Mouse (Mus musculus): ENCODE data around the gene Bcar3. TPM values are rescaled to one million over a fixed set of nuclear protein-coding genes. Genes with fewer than 3 reads are reported as not detected.

Bcar3 gene
- polyA plus RNA-seq, 1 experiment from 2014 or later = 14.1 TPM

- no peaks in the 10 kb centered on the region for H3K27me3 ChIP-seq (replicated peaks)
- no peaks in the 10 kb centered on the region for H3K36me3 ChIP-seq
- H3K27ac ChIP-seq = peak overlapping the region; percentile 64
- no peak overlapping the region for H3K4me3 ChIP-seq (replicated peaks)
- no peak for ATAC-seq (ENCODE audit: insufficient read depth, low FRiP score, low read depth)
- 54% methylated on average over 12 of the region's 12 CpGs for WGBS
- H3K4me1 ChIP-seq = peaks cover 21% of the 10 kb centered on the region
- no peaks in the 10 kb centered on the region for H3K9me3 ChIP-seq
- H3K9ac ChIP-seq = no peak overlapping the region
- no peak overlapping the region for H3K4me2 ChIP-seq
Observed at GRCm38 (mm10) chr3:122471017-122471721, 177.2 kb downstream of the Bcar3 start.

DNA sequence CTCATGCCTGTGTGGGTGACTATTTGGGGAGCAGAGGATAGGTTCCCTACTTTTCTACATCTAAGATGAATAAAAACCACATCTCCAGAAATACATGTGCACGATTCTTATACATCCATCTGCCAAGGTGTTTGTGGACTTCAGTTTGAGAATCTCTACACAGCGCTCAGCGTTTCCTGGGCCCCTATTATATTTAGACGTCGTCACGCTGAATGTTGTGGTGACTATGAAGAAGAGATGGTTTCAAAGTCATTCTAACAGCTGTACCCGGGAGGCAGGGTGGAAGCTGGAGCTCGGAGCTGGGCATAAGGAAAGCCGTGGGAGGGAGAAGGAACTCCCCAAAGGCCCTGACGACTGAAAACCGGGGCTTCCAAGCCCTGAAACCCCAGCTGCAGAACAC lies 178.5 kb downstream of the Bcar3 start:
- H3K4me1 ChIP-seq = peaks cover 21% of the 10 kb centered on the region
- no peak for ATAC-seq (ENCODE audit: insufficient read depth, low FRiP score, low read depth)
- no peaks in the 10 kb centered on the region for H3K9me3 ChIP-seq
- H3K9ac ChIP-seq = no peak overlapping the region
- 81% methylated on average over 11 of the region's 11 CpGs for WGBS
- no peak overlapping the region for H3K27ac ChIP-seq
- no peak overlapping the region for H3K4me2 ChIP-seq
- H3K4me3 ChIP-seq (replicated peaks) = no peak overlapping the region
- no peaks in the 10 kb centered on the region for H3K36me3 ChIP-seq
- H3K27me3 ChIP-seq (replicated peaks) = no peaks in the 10 kb centered on the region

GRCm38 (mm10) chr3:122473523-122474034 lies 179.6 kb downstream of the Bcar3 start:
- Histone ChIP-seq H3K27me3 (replicated peaks) (no peaks in the 10 kb centered on the region), H3K4me1 (peaks cover 21% of the 10 kb centered on the region), H3K9ac (no peak overlapping the region), H3K36me3 (no peaks in the 10 kb centered on the region), H3K9me3 (no peaks in the 10 kb centered on the region), H3K4me2 (no peak overlapping the region), H3K27ac (peak overlapping the region; percentile 46), H3K4me3 (replicated peaks) (no peak overlapping the region)
- WGBS = 65% methylated on average over 11 of the region's 11 CpGs
- no peak for ATAC-seq (ENCODE audit: insufficient read depth, low FRiP score, low read depth)

DNA sequence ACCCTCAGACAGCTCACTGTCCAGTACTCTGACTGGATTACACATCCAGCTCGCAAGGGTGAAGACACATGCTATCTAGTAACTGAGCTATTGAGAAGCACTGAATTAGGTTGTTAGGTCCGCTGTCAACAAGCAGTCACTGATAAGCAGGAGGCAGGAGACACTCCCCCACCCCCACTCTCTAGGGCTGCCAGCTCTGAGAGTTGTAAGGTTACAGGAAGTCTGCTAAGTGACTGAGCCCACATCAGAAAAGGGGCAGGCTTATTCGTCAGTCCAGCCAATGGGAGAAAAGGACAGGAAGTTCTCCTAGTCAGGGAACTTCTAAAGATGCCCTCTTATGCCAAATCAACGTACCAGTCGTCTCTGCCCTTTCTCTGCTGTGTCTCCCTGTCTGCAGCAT lies 180.1 kb downstream of the Bcar3 start:
- ATAC-seq (ENCODE audit: insufficient read depth, low FRiP score, low read depth) = peak; percentile 51; the same call in 1 of the 2 replicates
- WGBS = 16% methylated on average over 5 of the region's 5 CpGs
- Histone ChIP-seq H3K4me2 (no peak overlapping the region; the same call in 1 of the 2 replicates), H3K4me1 (peaks cover 21% of the 10 kb centered on the region), H3K27me3 (replicated peaks) (no peaks in the 10 kb centered on the region), H3K27ac (peak overlapping the region; percentile 46), H3K9ac (no peak overlapping the region), H3K36me3 (no peaks in the 10 kb centered on the region), H3K9me3 (no peaks in the 10 kb centered on the region), H3K4me3 (replicated peaks) (no peak overlapping the region)

GRCm38 (mm10) chr3:122474796-122475195 lies 180.9 kb downstream of the Bcar3 start:
- Histone ChIP-seq H3K4me1 (peaks cover 21% of the 10 kb centered on the region), H3K4me2 (no peak overlapping the region), H3K9me3 (no peaks in the 10 kb centered on the region), H3K27ac (no peak overlapping the region), H3K36me3 (no peaks in the 10 kb centered on the region), H3K9ac (no peak overlapping the region), H3K4me3 (replicated peaks) (no peak overlapping the region), H3K27me3 (replicated peaks) (no peaks in the 10 kb centered on the region)
- 74% methylated on average over 4 of the region's 4 CpGs for WGBS
- ATAC-seq (ENCODE audit: insufficient read depth, low FRiP score, low read depth) = no peak

DNA sequence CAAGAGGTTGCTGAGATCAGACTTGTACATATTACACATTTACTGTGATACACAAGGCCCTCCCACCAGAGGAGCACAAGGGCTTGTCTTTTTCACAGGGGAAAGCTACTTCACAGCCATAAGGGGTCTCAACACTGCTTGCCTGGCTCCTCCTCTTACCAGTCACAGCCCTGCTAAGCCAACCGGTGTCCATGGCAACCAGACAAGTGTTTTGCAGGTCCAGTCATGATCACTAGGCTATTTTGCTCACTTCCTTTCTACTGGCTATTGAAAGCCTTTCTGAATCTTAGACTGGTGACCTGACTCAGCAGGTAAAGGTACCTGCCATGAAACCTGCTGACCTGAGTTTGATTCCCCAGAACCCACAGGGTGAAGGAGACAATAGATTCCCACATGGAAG lies 181.8 kb downstream of the Bcar3 start:
- Histone ChIP-seq H3K4me1 (peaks cover 20% of the 10 kb centered on the region), H3K9ac (no peak overlapping the region), H3K36me3 (no peaks in the 10 kb centered on the region), H3K27ac (no peak overlapping the region), H3K27me3 (replicated peaks) (no peaks in the 10 kb centered on the region), H3K4me3 (replicated peaks) (no peak overlapping the region), H3K4me2 (no peak overlapping the region), H3K9me3 (no peaks in the 10 kb centered on the region)
- no peak for ATAC-seq (ENCODE audit: insufficient read depth, low FRiP score, low read depth)
- 52% methylated on average over 1 of the region's 1 CpGs for WGBS

DNA sequence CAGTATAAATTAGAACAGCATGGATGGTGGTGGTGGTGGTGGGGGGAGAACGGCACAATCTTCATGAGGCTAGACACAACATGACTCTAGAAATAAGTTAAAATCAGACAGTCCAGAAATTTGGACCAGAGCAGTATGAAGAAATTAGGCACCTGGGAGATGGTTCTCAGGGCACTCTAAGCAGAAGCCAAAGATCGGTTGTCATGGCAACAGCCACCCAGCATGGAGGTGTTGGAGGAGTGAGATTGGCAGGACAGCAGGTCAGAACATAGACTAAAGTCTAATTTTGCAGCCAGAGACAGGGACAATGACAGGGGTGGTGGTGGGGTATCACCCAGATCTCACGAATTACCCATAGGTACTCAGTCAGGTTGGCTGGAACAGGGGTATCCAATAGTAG lies 182.7 kb downstream of the Bcar3 start:
- 71% methylated on average over 3 of the region's 3 CpGs for WGBS

GRCm38 (mm10) chr3:122477541-122477940 lies 183.6 kb downstream of the Bcar3 start:
- ATAC-seq (ENCODE audit: insufficient read depth, low FRiP score, low read depth) = no peak
- Histone ChIP-seq H3K9ac (no peak overlapping the region), H3K36me3 (no peaks in the 10 kb centered on the region), H3K27me3 (replicated peaks) (no peaks in the 10 kb centered on the region), H3K4me1 (peaks cover 22% of the 10 kb centered on the region), H3K4me2 (no peak overlapping the region), H3K9me3 (no peaks in the 10 kb centered on the region), H3K27ac (no peak overlapping the region), H3K4me3 (replicated peaks) (no peak overlapping the region)
- WGBS = 70% methylated on average over 8 of the region's 8 CpGs

More for the DNA sequence above, 182.7 kb downstream of the Bcar3 start:
- ATAC-seq (ENCODE audit: insufficient read depth, low FRiP score, low read depth) = no peak
- no peak overlapping the region for H3K4me2 ChIP-seq
- no peak overlapping the region for H3K4me3 ChIP-seq (replicated peaks)
- H3K4me1 ChIP-seq = peaks cover 13% of the 10 kb centered on the region
- H3K9ac ChIP-seq = no peak overlapping the region
- no peaks in the 10 kb centered on the region for H3K9me3 ChIP-seq
- no peaks in the 10 kb centered on the region for H3K36me3 ChIP-seq
- H3K27me3 ChIP-seq (replicated peaks) = no peaks in the 10 kb centered on the region
- H3K27ac ChIP-seq = no peak overlapping the region

- 89% methylated on average over 3 of the region's 3 CpGs for WGBS
- H3K4me2 ChIP-seq = no peak overlapping the region
- no peaks in the 10 kb centered on the region for H3K9me3 ChIP-seq
- no peak overlapping the region for H3K4me3 ChIP-seq (replicated peaks)
- H3K9ac ChIP-seq = no peak overlapping the region
- H3K27me3 ChIP-seq (replicated peaks) = no peaks in the 10 kb centered on the region
- peaks cover 27% of the 10 kb centered on the region for H3K4me1 ChIP-seq
- H3K27ac ChIP-seq = no peak overlapping the region
- no peaks in the 10 kb centered on the region for H3K36me3 ChIP-seq
- ATAC-seq (ENCODE audit: insufficient read depth, low FRiP score, low read depth) = no peak
Observed at GRCm38 (mm10) chr3:122478735-122479134, 184.8 kb downstream of the Bcar3 start.

- H3K36me3 ChIP-seq = no peaks in the 10 kb centered on the region
- WGBS = 57% methylated on average over 8 of the region's 8 CpGs
- H3K4me3 ChIP-seq (replicated peaks) = no peak overlapping the region
- no peak overlapping the region for H3K9ac ChIP-seq
- no peaks in the 10 kb centered on the region for H3K9me3 ChIP-seq
- H3K27ac ChIP-seq = no peak overlapping the region
- peaks cover 26% of the 10 kb centered on the region for H3K4me1 ChIP-seq
- no peak for ATAC-seq (ENCODE audit: insufficient read depth, low FRiP score, low read depth)
- no peak overlapping the region for H3K4me2 ChIP-seq
- no peaks in the 10 kb centered on the region for H3K27me3 ChIP-seq (replicated peaks)
Observed at GRCm38 (mm10) chr3:122480065-122480675, 186.2 kb downstream of the Bcar3 start.

- H3K4me1 ChIP-seq = peaks cover 18% of the 10 kb centered on the region; the same call in 1 of the 2 replicates
- no peak overlapping the region for H3K4me2 ChIP-seq
- no peaks in the 10 kb centered on the region for H3K36me3 ChIP-seq
- H3K9ac ChIP-seq = no peak overlapping the region
- H3K27ac ChIP-seq = no peak overlapping the region
- no peak for ATAC-seq (ENCODE audit: insufficient read depth, low FRiP score, low read depth)
- H3K27me3 ChIP-seq (replicated peaks) = no peaks in the 10 kb centered on the region
- no peaks in the 10 kb centered on the region for H3K9me3 ChIP-seq
- H3K4me3 ChIP-seq (replicated peaks) = no peak overlapping the region
- WGBS = 76% methylated on average over 5 of the region's 5 CpGs
Observed at GRCm38 (mm10) chr3:122480986-122481385, 187.1 kb downstream of the Bcar3 start.

All from stomach, embryonic 15.5 days (tissue).